8 mouse cellular contexts compared by ENCODE assay signal in the genomic region with DNA sequence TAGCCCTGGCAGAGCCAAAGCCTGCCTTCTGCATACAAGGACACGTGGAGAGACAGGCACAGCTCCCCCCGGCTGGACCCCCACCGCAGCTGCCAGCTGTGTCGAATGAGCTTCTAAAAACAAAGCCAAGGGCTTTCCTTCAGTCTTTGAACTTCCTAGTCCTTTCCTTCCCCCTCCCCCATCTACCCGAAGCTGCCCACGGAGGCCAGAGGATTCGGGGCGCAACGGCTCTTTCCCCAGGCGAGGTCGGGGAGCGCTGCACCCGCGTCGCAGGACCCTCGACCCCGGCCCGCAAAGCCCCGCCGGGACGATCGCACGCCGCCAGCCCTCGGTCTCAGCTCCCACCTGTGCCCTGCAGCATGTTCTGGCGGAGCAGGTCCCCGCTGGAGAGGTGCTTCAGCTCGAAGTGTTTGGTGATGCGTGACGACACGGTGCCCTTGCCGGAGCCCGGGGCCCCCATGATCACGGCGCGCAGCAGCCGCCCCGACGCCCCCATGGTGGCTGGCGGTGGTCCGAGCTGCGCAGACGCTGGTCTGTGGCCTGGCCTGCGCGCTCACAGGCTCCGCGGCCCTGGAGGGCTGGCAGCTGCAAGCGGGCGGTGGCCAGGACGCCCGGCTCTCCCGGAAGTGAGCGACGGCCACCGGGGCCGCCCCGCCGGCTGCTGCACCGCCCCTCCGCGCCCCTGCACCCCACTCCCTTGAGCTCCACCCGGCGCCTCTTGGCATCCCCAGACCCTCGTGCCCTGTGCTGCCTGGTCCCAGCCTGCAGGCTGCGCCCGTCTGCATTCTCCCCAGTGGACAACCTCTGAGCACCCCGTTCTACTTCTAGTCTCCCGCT. TPM values are rescaled to one million over a fixed set of nuclear protein-coding genes. Genes with fewer than 3 reads are reported as not detected.
DNase-seq lines count a peak whose midpoint lies in the region; ATAC-seq and TF ChIP-seq lines count a peak whose summit lies in the region.

A gene (minus strand): TSS at position 628 of the 837 bp plus-strand sequence.

- peaks cover 26% of the 10 kb centered on the region for H3K79me2 ChIP-seq in MEL (ENCODE audit: control insufficient read depth, insufficient read depth, low read length, poor library complexity)

- ATAC-seq in frontal cortex, adult (ENCODE audit: low TSS enrichment) = peak; percentile 85
- peak; percentile 95 for ATAC-seq in lung, embryonic 14.5 days (ENCODE audit: insufficient read depth)
- ATAC-seq in neutrophil, adult 5-6 weeks (ENCODE audit: extremely low read depth, insufficient number of reproducible peaks, low FRiP score, poor library complexity, severe bottlenecking) = peak; percentile 76

- under 1% methylated on average over 68 of the region's 68 CpGs for WGBS in lung, embryonic 14.5 days

- H3K4me1 ChIP-seq in MEL (ENCODE audit: control insufficient read depth in 1 of 2, insufficient read depth in 2 of 2, low read length in 2 of 2) = peaks cover 4 to 10% of the 10 kb centered on the region in 2 experiments
- H3K4me1 ChIP-seq in lung, embryonic 14.5 days (ENCODE audit: insufficient read depth) = 0 out of 2 replicates have a peak, but pooled peaks cover 4% of the 10 kb centered on the region

- H3K4me3 ChIP-seq in MEL (ENCODE audit: control insufficient read depth in 1 of 2, insufficient read depth in 1 of 2, low read depth in 2 of 2, low read length in 2 of 2) = peak within 1 kb of the TSS; percentile 93 to 98
- peak within 1 kb of the TSS; percentile 80 for H3K4me3 ChIP-seq in lung, embryonic 14.5 days (ENCODE audit: low read depth, low read length)

- no peaks in the 10 kb centered on the region for H3K9me3 ChIP-seq in MEL (replicated peaks; ENCODE audit: insufficient read depth, low read length)
- no peaks in the 10 kb centered on the region for H3K9me3 ChIP-seq in lung, embryonic 14.5 days (ENCODE audit: low read depth, low read length)

- peak; percentile 66 to 71 for TF ChIP-seq POLR2A in MEL (IDR thresholded peaks at IDR 0.05; ENCODE audit: control insufficient read depth in 1 of 2, insufficient read depth in 1 of 2, low read depth in 1 of 2, low read length in 2 of 2, poor library complexity in 1 of 2)

- H3K9ac ChIP-seq in MEL (ENCODE audit: control insufficient read depth, low read depth, low read length, poor library complexity, severe bottlenecking) = peak within 1 kb of the TSS; percentile 84
- H3K9ac ChIP-seq in lung, embryonic 14.5 days = peak within 1 kb of the TSS; percentile 89

- no peaks in the 10 kb centered on the region for H3K27me3 ChIP-seq in MEL (ENCODE audit: control insufficient read depth in 1 of 2, insufficient read depth in 2 of 2, low read length in 2 of 2)
- no peaks in the 10 kb centered on the region for H3K27me3 ChIP-seq in lung, embryonic 14.5 days (ENCODE audit: insufficient read depth, low read length)

- DNase-seq in MEL (ENCODE audit: low read depth, low spot score) = peak; percentile 77
- DNase-seq in cerebellum, adult 8-10 months = peak; percentile 70
- DNase-seq in heart, postnatal 4 days = peak; percentile 82
- peak; percentile 70 to 74 for DNase-seq in layer of hippocampus, adult 8-10 months (ENCODE audit: low spot score in 2 of 2)
- peak; percentile 80 for DNase-seq in lung, embryonic 14.5 days
- DNase-seq in thymus, adult 18-20 months = peak; percentile 78

- H3K27ac ChIP-seq in MEL (ENCODE audit: control insufficient read depth, low read depth, low read length) = peak within 1 kb of the TSS; percentile 40
- peak within 1 kb of the TSS; percentile 90 for H3K27ac ChIP-seq in lung, embryonic 14.5 days (ENCODE audit: low read depth)

- peak; percentile 1 for TF ChIP-seq RAD21 in MEL (IDR thresholded peaks at IDR 0.05; ENCODE audit: low read depth, low read length)

- TF ChIP-seq CTCF in MEL (IDR thresholded peaks at IDR 0.05 in 2 of 3, conservative IDR thresholded peaks at IDR 0.05 in 1 of 3; ENCODE audit: control insufficient read depth in 1 of 3, insufficient read depth in 1 of 3, low read depth in 2 of 3, low read length in 3 of 3, poor library complexity in 1 of 3, severe bottlenecking in 1 of 3) = peak in 2 of 3 experiments; percentile 28 to 46; a peak in 2 of 6 replicates
- TF ChIP-seq CTCF in lung, embryonic 14.5 days (IDR thresholded peaks at IDR 0.05; ENCODE audit: low read depth) = peak; percentile 59

- peak within 1 kb of the TSS; percentile 77 for H3K4me2 ChIP-seq in lung, embryonic 14.5 days

- peaks cover 0 to 15% of the 10 kb centered on the region in 2 experiments; a peak in 2 of 4 replicates for H3K36me3 ChIP-seq in MEL (ENCODE audit: control insufficient read depth in 1 of 2, insufficient read depth in 2 of 2, low read length in 2 of 2)
- no peaks in the 10 kb centered on the region for H3K36me3 ChIP-seq in lung, embryonic 14.5 days (ENCODE audit: insufficient read depth)

- TF ChIP-seq EP300 in MEL (IDR thresholded peaks at IDR 0.05; ENCODE audit: low read depth in 1 of 2, low read length in 2 of 2) = no peak

TF ChIP-seq in MEL, 35 proteins besides CTCF, POLR2A, EP300 and RAD21:
- TF ChIP-seq TAL1 (IDR thresholded peaks at IDR 0.05; ENCODE audit: low read length) (no peak), NELFE (IDR thresholded peaks at IDR 0.05; ENCODE audit: low read depth, low read length) (peak; percentile 83), MAX (IDR thresholded peaks at IDR 0.05; ENCODE audit: low read length) (peak; percentile 36; the same call in 1 of the 2 replicates), NRF1 (IDR thresholded peaks at IDR 0.05; ENCODE audit: insufficient read depth, low read depth, low read length, poor library complexity, severe bottlenecking) (peak; percentile 59), MEF2A (IDR thresholded peaks at IDR 0.05; ENCODE audit: extremely low read depth, insufficient replicate concordance, low read depth, low read length, poor library complexity, severe bottlenecking) (no peak), TCF12 (IDR thresholded peaks at IDR 0.05; ENCODE audit: low read depth, low read length) (no peak; the same call in 1 of the 2 replicates), USF2 (IDR thresholded peaks at IDR 0.05; ENCODE audit: borderline replicate concordance in 1 of 2, insufficient read depth in 1 of 2, low read depth in 1 of 2, low read length in 2 of 2) (no peak), ELF1 (IDR thresholded peaks at IDR 0.05; ENCODE audit: low read depth, low read length) (peak; percentile 78), ZKSCAN1 (IDR thresholded peaks at IDR 0.05; ENCODE audit: low read depth, low read length) (no peak), GATA1 (IDR thresholded peaks at IDR 0.05; ENCODE audit: low read depth, low read length) (no peak), SMC3 (IDR thresholded peaks at IDR 0.05; ENCODE audit: low read depth, low read length) (peak; percentile 35; the same call in 1 of the 2 replicates), ZNF384 (IDR thresholded peaks at IDR 0.05; ENCODE audit: low read depth, low read length) (peak; percentile 70), BHLHE40 (IDR thresholded peaks at IDR 0.05; ENCODE audit: borderline replicate concordance, low read depth, low read length) (no peak), USF1 (IDR thresholded peaks at IDR 0.05; ENCODE audit: low read depth, low read length) (no peak), HCFC1 (IDR thresholded peaks at IDR 0.05; ENCODE audit: low read depth, low read length) (no peak; the same call in 1 of the 2 replicates), ETS1 (IDR thresholded peaks at IDR 0.05; ENCODE audit: low read depth, low read length) (0 out of 2 replicates have a peak, but pooled peaks have one; percentile 13), ZC3H11A (IDR thresholded peaks at IDR 0.05; ENCODE audit: low read depth, low read length) (no peak), POLR2AphosphoS5 (IDR thresholded peaks at IDR 0.05; ENCODE audit: borderline replicate concordance, low read depth, low read length) (no peak), MYC (IDR thresholded peaks at IDR 0.05; ENCODE audit: low read depth, low read length) (peak; percentile 68), MXI1 (IDR thresholded peaks at IDR 0.05; ENCODE audit: low read depth, low read length) (peak; percentile 81), UBTF (IDR thresholded peaks at IDR 0.05; ENCODE audit: borderline replicate concordance, insufficient read depth, low read depth, low read length) (peak; percentile 24; the same call in 1 of the 2 replicates), GABPA (IDR thresholded peaks at IDR 0.05; ENCODE audit: low read depth, low read length) (no peak), ZMIZ1 (IDR thresholded peaks at IDR 0.05; ENCODE audit: low read depth, low read length) (peak; percentile 53), CHD1 (IDR thresholded peaks at IDR 0.05; ENCODE audit: low read depth, low read length) (0 out of 2 replicates have a peak, but pooled peaks have one; percentile 60), SIN3A (IDR thresholded peaks at IDR 0.05; ENCODE audit: low read length) (no peak), TBP (IDR thresholded peaks at IDR 0.05; ENCODE audit: low read depth, low read length) (no peak)

RNA-seq across cellular contexts. Expression of the gene that starts here (rescaled TPM):
- total RNA-seq in MEL (2012; rRNA removed) = 41.0 and 47.3 TPM in 2 replicates
- 10 to 100 TPM; 50.0 to 86.3 TPM for polyA plus RNA-seq in MEL (2012; ENCODE audit: insufficient read depth in 1 of 2, insufficient read length in 2 of 2, low read depth in 1 of 2, low replicate concordance in 2 of 2, missing spikeins in 1 of 2)
- total RNA-seq in heart, postnatal 4 days (2021) = 10 to 100 TPM; 73.8 to 77.5 TPM
- total RNA-seq in layer of hippocampus, adult 8-10 months (2022) = 10 to 100 TPM; 49.3 to 55.6 (median 52.0) TPM
- polyA plus RNA-seq in lung, embryonic 14.5 days (2014; fragmentation: Nextera tagmentation; extraction: Ambion mirVana) = 67.1 and 69.3 TPM in 2 replicates
- 11.8 and 12.7 TPM in 2 replicates for total RNA-seq in neutrophil, adult 5-6 weeks (2017)

Comparison
In these comparisons a context has a peak if more than half of its experiments do, and no peak if none do; other contexts are left out.
1. Peak in every context shown above with its lines: DNase-seq, ATAC-seq, H3K4me3 ChIP-seq and H3K27ac ChIP-seq.